Mouse (Mus musculus) midbrain, embryonic 10.5 days (tissue): ENCODE measurements around the gene Ctla2b. TPM values are rescaled to one million over a fixed set of nuclear protein-coding genes. Genes with fewer than 3 reads are reported as not detected.

Experiments used
- polyA plus RNA-seq: library from polyadenylated mRNA; unstranded; fragments of >200 nt; fragmentation: Nextera tagmentation; extraction: Ambion mirVana; gene quantifications from 2 replicates; pipeline ENCODE4 v1.2.1, GENCODE M21; 2016

Gene Ctla2b
- polyA plus RNA-seq, 1 experiment from 2014 or later: 1.6 TPM

Other genes with a start within 250 kb of the Ctla2b start
- gene BC051665, start 111.1 kb downstream of the Ctla2b start, polyA plus RNA-seq: not detected in 2 replicates
- not detected in 2 replicates for gene Ctsll3, start 94.6 kb downstream of the Ctla2b start, polyA plus RNA-seq
- gene 4930486L24Rik, start 33.0 kb downstream of the Ctla2b start, polyA plus RNA-seq: 0.14 TPM in 1 of 2 replicates, not detected in the other
- not detected in 2 replicates for gene Gm49392, start 553 bp downstream of the Ctla2b start, polyA plus RNA-seq
- gene Tpbpb, start 7.4 kb upstream of the Ctla2b start, polyA plus RNA-seq: not detected in 2 replicates
- not detected in 2 replicates for gene Gm49393, start 38.1 kb upstream of the Ctla2b start, polyA plus RNA-seq
- 0.70 and 0.79 TPM in 2 replicates for gene Gm49391, start 39.1 kb upstream of the Ctla2b start, polyA plus RNA-seq
- 12.1 and 13.5 TPM in 2 replicates for gene Ctla2a, start 39.2 kb upstream of the Ctla2b start, polyA plus RNA-seq
- not detected in 2 replicates for gene Tpbpa, start 44.5 kb upstream of the Ctla2b start, polyA plus RNA-seq
- gene Ctsj, start 108.5 kb upstream of the Ctla2b start, polyA plus RNA-seq: not detected in 2 replicates
- gene Ctsq, start 143.2 kb upstream of the Ctla2b start, polyA plus RNA-seq: not detected in 2 replicates